Mouse (Mus musculus) E14TG2a.4 (cell line): ENCODE data around the gene Gnaq.

Experiments used
- CTCF ChIP-seq: conservative IDR thresholded peaks from 2 replicates; pipeline ENCODE4 v1.5.1; 2014; ENCODE audit warnings: low read length
- NANOG ChIP-seq: IDR thresholded peaks from 2 replicates; pipeline ENCODE4 v1.6.1; 2014; ENCODE audit warnings: borderline replicate concordance, low read length, mixed read lengths
- POU5F1 ChIP-seq: IDR thresholded peaks from 2 replicates; pipeline ENCODE4 v1.6.1; 2014; ENCODE audit warnings: low read length, borderline replicate concordance

- TF ChIP-seq CTCF (no peak), POU5F1 (no peak), NANOG (no peak)
These were observed 298.7 kb downstream of the Gnaq start for GRCm38 (mm10) chr19:16431368-16431767.
